Mouse (Mus musculus): Measurements from ENCODE around the gene Hist1h2af.

- TF ChIP-seq POLR2A (IDR thresholded peaks at IDR 0.05; ENCODE audit: control insufficient read depth, extremely low read depth, insufficient read depth, low read length, poor library complexity), result no peak
- no peak for TF ChIP-seq CTCF (IDR thresholded peaks at IDR 0.05; ENCODE audit: borderline replicate concordance, control insufficient read depth, extremely low read depth, insufficient read depth, low read length, poor library complexity)
Observed at GRCm38 (mm10) chr13:23572218-23573033, 38.7 kb downstream of the Hist1h2af start.
